Mouse (Mus musculus) CH12.LX (cell line): ENCODE results near the gene Galnt9. TPM values are rescaled to one million over a fixed set of nuclear protein-coding genes. Genes with fewer than 3 reads are reported as not detected.

Experiments
- DNase-seq: peaks from one replicate; pipeline ENCODE4 v3.0.0-alpha.2; 2013; ENCODE audit errors: extremely low read depth
- H3K27ac ChIP-seq: 2 replicates; pipeline ENCODE4 v1.5.1; 2012; ENCODE audit warnings: low read depth, mild to moderate bottlenecking, control low read depth, moderate library complexity; ENCODE audit not compliant: insufficient read depth
- H3K27me3 ChIP-seq: replicated peaks from 2 replicates; pipeline ENCODE3; 2012; ENCODE audit warnings: inconsistent platforms
- H3K36me3 ChIP-seq, 2 experiments: replicated peaks in 1 of 2; 2 replicates each; pipeline versions ENCODE3 to v1.6.1; 2012; ENCODE audit warnings: inconsistent platforms in 1 of 2, low read length in 1 of 2, mild to moderate bottlenecking in 1 of 2, mixed read lengths in 1 of 2, moderate library complexity in 1 of 2; ENCODE audit not compliant: control insufficient read depth in 1 of 2, insufficient read depth in 1 of 2
- H3K4me1 ChIP-seq, 2 experiments: 2 replicates each; pipeline ENCODE4 v1.6.1; 2012; ENCODE audit warnings: inconsistent platforms in 1 of 2, moderate library complexity in 1 of 2; ENCODE audit not compliant: insufficient read depth in 2 of 2, control insufficient read depth in 1 of 2
- H3K4me2 ChIP-seq: 2 replicates; pipeline ENCODE4 v1.6.1; 2012; ENCODE audit warnings: low read depth, mild to moderate bottlenecking, control low read depth; ENCODE audit not compliant: poor library complexity, insufficient read depth, severe bottlenecking
- H3K4me3 ChIP-seq, 3 experiments: fragments of 150-350 bp in 1 of 3; sonication (generic) in 1 of 3; replicated peaks in 1 of 3; 2 replicates each; pipeline versions ENCODE3 to v1.5.1; 2011 to 2012; ENCODE audit warnings: low read depth in 2 of 3, low read length in 2 of 3, mild to moderate bottlenecking in 2 of 3, moderate library complexity in 2 of 3, control low read depth in 1 of 3, improper control_type of control experiment in 1 of 3, inconsistent platforms in 1 of 3, mixed read lengths in 1 of 3; ENCODE audit not compliant: poor library complexity in 1 of 3
- H3K79me2 ChIP-seq: replicated peaks from 2 replicates; pipeline ENCODE4 v1.6.1; 2012; ENCODE audit warnings: mild to moderate bottlenecking, moderate library complexity; ENCODE audit not compliant: control insufficient read depth, poor library complexity, insufficient read depth, severe bottlenecking; ENCODE audit errors: extremely low read depth
- H3K9ac ChIP-seq: 2 replicates; pipeline ENCODE4 v1.6.1; 2012; ENCODE audit warnings: low read depth, mild to moderate bottlenecking, control low read depth, moderate library complexity; ENCODE audit not compliant: insufficient read depth
- H3K9me3 ChIP-seq: replicated peaks from 2 replicates; pipeline ENCODE3; 2012; ENCODE audit warnings: low read length, inconsistent platforms, mixed read lengths
- CHD1 ChIP-seq: IDR thresholded peaks from 2 replicates; pipeline ENCODE4 v1.6.1; 2012; ENCODE audit warnings: low read depth, low read length, improper control_type of control experiment, inconsistent platforms
- CHD2 ChIP-seq: IDR thresholded peaks from 2 replicates; pipeline ENCODE4 v1.6.1; 2011; ENCODE audit warnings: low read length, improper control_type of control experiment
- CTCF ChIP-seq, 2 experiments: IDR thresholded peaks in 1 of 2; conservative IDR thresholded peaks in 1 of 2; 2 replicates each; pipeline ENCODE4 v1.5.1; 2011 to 2012; ENCODE audit warnings: low read depth in 2 of 2, low read length in 2 of 2, improper control_type of control experiment in 1 of 2, inconsistent platforms in 1 of 2, mild to moderate bottlenecking in 1 of 2, moderate library complexity in 1 of 2
- E2F4 ChIP-seq: IDR thresholded peaks from 2 replicates; pipeline ENCODE4 v1.6.1; 2011; ENCODE audit warnings: low read depth, low read length, improper control_type of control experiment; ENCODE audit not compliant: insufficient replicate concordance
- ELF1 ChIP-seq: IDR thresholded peaks from 2 replicates; pipeline ENCODE4 v1.6.1; 2014; ENCODE audit warnings: low read depth, mild to moderate bottlenecking, inconsistent platforms, low read length, improper control_type of control experiment
- EP300 ChIP-seq: IDR thresholded peaks from 2 replicates; pipeline ENCODE4 v1.6.1; 2011; ENCODE audit warnings: low read length, improper control_type of control experiment
- ETS1 ChIP-seq: conservative IDR thresholded peaks from 2 replicates; pipeline ENCODE4 v1.6.1; 2012; ENCODE audit warnings: low read depth, mild to moderate bottlenecking, inconsistent platforms, low read length, improper control_type of control experiment, moderate library complexity
- HCFC1 ChIP-seq: IDR thresholded peaks from 2 replicates; pipeline ENCODE4 v1.6.1; 2012; ENCODE audit warnings: low read depth, mild to moderate bottlenecking, inconsistent platforms, low read length, improper control_type of control experiment
- JUND ChIP-seq: conservative IDR thresholded peaks from 2 replicates; pipeline ENCODE4 v1.6.1; 2011; ENCODE audit warnings: low read depth, low read length, improper control_type of control experiment
- KAT2A ChIP-seq: IDR thresholded peaks from 2 replicates; pipeline ENCODE4 v1.6.1; 2012; ENCODE audit warnings: low read length, improper control_type of control experiment, inconsistent platforms; ENCODE audit not compliant: insufficient replicate concordance
- MEF2A ChIP-seq: IDR thresholded peaks from 2 replicates; pipeline ENCODE4 v1.6.1; 2014; ENCODE audit warnings: low read depth, mild to moderate bottlenecking, inconsistent platforms, low read length, improper control_type of control experiment, borderline replicate concordance
- NELFE ChIP-seq: IDR thresholded peaks from 2 replicates; pipeline ENCODE4 v1.6.1; 2011; ENCODE audit warnings: low read depth, low read length, improper control_type of control experiment
- NRF1 ChIP-seq: IDR thresholded peaks from 2 replicates; pipeline ENCODE4 v1.6.1; 2014; ENCODE audit warnings: low read depth, mild to moderate bottlenecking, inconsistent platforms, low read length, improper control_type of control experiment, moderate library complexity
- POLR2A ChIP-seq: IDR thresholded peaks from 2 replicates; pipeline ENCODE4 v1.6.1; 2011; ENCODE audit warnings: low read depth, mild to moderate bottlenecking, improper control_type of control experiment, low read length
- RAD21 ChIP-seq: IDR thresholded peaks from 2 replicates; pipeline ENCODE4 v1.6.1; 2011; ENCODE audit warnings: low read depth, mild to moderate bottlenecking, low read length, improper control_type of control experiment, moderate library complexity
- TCF12 ChIP-seq: IDR thresholded peaks from 2 replicates; pipeline ENCODE4 v1.6.1; 2014; ENCODE audit warnings: low read depth, mild to moderate bottlenecking, inconsistent platforms, low read length, improper control_type of control experiment
- USF1 ChIP-seq: IDR thresholded peaks from 2 replicates; pipeline ENCODE4 v1.6.1; 2014; ENCODE audit warnings: low read depth, mild to moderate bottlenecking, inconsistent platforms, low read length, improper control_type of control experiment
- USF2 ChIP-seq: conservative IDR thresholded peaks from 2 replicates; pipeline ENCODE4 v1.6.1; 2011; ENCODE audit warnings: low read depth, low read length, improper control_type of control experiment
- ZMIZ1 ChIP-seq: IDR thresholded peaks from 2 replicates; pipeline ENCODE4 v1.6.1; 2012; ENCODE audit warnings: low read depth, mild to moderate bottlenecking, inconsistent platforms, low read length, improper control_type of control experiment
- dilution Hi-C: fragments of 300-500 bp; cut with MboI; formaldehyde crosslinking; loops from 2 replicates; pipeline ENCODE4 v1.14.3; 2020; ENCODE audit warnings: low sequenced_read_pairs; ENCODE audit not compliant: extremely low pct_unique_long_range_greater_than_20kb, extremely low pct_ligation_motif_present
- in situ Hi-C: fragments of 300-500 bp; cut with MboI; formaldehyde crosslinking; loops from 3 replicates; pipeline ENCODE4 v1.14.3; 2019; ENCODE audit warnings: low sequenced_read_pairs, low pct_ligation_motif_present, low pct_unique_long_range_greater_than_20kb, mixed read lengths
- polyA plus RNA-seq: library from polyadenylated mRNA; unstranded; fragments of >175 nt; gene quantifications from 2 replicates; pipeline ENCODE4 v1.2.1, GENCODE M21; 2012; ENCODE audit warnings: low read depth; ENCODE audit not compliant: insufficient read length
- total RNA-seq, 2 experiments: library from RNA; depleted of rRNA; stranded (reverse); fragments of 300-350 nt in 1 of 2; fragments of >200 nt in 1 of 2; gene quantifications; 2 replicates each; pipeline ENCODE4 v1.2.3; 2012 to 2014

The Galnt9 gene
- total and polyA plus RNA-seq, 3 experiments = not detected

DNA sequence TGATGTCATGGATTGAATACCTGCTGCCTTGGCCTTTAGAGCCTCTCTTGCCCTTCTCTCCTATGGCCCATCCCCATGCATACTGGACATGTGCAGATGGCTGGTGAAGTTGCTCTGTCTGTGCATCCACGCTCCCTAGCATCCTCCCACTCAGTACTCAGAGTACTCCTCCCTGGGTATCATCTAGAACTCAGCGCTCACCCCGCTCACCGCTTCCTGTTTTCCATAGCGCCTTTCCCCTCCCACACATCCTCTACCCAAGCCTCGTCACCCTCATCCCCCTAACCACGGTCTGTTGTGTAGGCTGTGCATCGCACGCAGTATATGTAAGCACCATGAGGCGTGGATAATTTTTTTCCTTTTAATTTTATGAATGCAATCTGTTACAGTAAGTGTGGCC, 51.2 kb downstream of the Galnt9 start:
- H3K27me3 ChIP-seq = peaks cover 66% of the 10 kb centered on the region
- no peaks in the 10 kb centered on the region for H3K9me3 ChIP-seq
- no peaks in the 10 kb centered on the region for H3K79me2 ChIP-seq
- H3K36me3 ChIP-seq = no peaks in the 10 kb centered on the region
- peaks cover 2 to 5% of the 10 kb centered on the region in 2 experiments; a peak in 2 of 4 replicates for H3K4me1 ChIP-seq
- no peak overlapping the region for H3K4me3 ChIP-seq
- H3K27ac ChIP-seq = no peak overlapping the region
- no peak overlapping the region for H3K4me2 ChIP-seq
- DNase-seq = no peak
- H3K9ac ChIP-seq = no peak overlapping the region
- in situ Hi-C loops = no loop called here
- dilution Hi-C loops = no loop called here
- TF ChIP-seq ETS1 (no peak), JUND (no peak), EP300 (no peak), TCF12 (no peak), USF2 (no peak), CHD2 (no peak), NRF1 (no peak), CTCF (conservative IDR thresholded peaks at IDR 0.05 in 1 of 2, IDR thresholded peaks at IDR 0.05 in 1 of 2; ENCODE audit: low read depth in 2 of 2, low read length in 2 of 2) (no peak), ZMIZ1 (no peak), KAT2A (no peak)

DNA sequence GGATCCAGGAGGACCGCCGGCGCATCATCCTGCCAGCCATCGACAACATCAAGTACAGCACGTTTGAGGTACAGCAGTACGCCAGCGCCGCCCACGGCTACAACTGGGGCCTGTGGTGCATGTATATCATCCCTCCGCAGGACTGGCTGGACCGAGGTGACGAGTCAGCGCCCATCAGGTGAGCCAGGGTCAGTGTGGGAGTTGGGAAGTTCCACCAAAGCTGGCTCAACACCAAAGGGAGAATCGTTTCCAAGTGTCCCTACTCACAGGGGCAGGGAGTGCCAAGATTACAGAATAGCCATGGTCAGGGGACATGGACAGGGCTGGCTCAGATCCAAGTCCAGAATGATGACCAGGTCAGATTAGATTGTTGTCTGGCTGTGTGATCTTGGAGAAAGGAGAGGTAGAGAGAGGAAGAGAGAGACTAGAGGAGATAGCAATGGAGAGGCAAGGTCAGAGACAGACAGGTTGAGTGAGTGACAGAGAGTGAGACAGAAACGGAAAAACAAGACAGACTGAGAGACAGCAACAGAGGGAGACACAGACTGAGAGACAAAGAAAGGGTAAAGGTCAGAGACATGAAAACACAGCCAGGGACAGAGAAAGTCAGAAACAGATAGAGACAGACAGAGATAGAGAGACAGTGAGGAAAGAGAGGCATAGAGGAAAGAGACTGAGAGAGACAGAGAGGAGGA, 52.1 kb downstream of the Galnt9 start:
- no peak overlapping the region for H3K4me3 ChIP-seq
- no peak for TF ChIP-seq CHD2
- no peak for TF ChIP-seq E2F4
- TF ChIP-seq POLR2A = no peak
- TF ChIP-seq CHD1 = no peak
- TF ChIP-seq KAT2A = no peak
- no peak for TF ChIP-seq RAD21
- no peak for TF ChIP-seq USF1
- TF ChIP-seq ELF1 = no peak
- no peak for TF ChIP-seq NRF1
- TF ChIP-seq EP300 = no peak
- TF ChIP-seq TCF12 = no peak
- no peak for TF ChIP-seq NELFE
- TF ChIP-seq HCFC1 = no peak
- TF ChIP-seq MEF2A = no peak
- no peak overlapping the region for H3K9ac ChIP-seq
- H3K9me3 ChIP-seq = no peaks in the 10 kb centered on the region
- in situ Hi-C loops (no loop called here), dilution Hi-C loops (no loop called here)
- no peak for DNase-seq
- H3K4me2 ChIP-seq = no peak overlapping the region
- H3K79me2 ChIP-seq = no peaks in the 10 kb centered on the region
- H3K27ac ChIP-seq = no peak overlapping the region
- H3K4me1 ChIP-seq = peaks cover 2 to 5% of the 10 kb centered on the region in 2 experiments; a peak in 2 of 4 replicates
- H3K36me3 ChIP-seq = no peaks in the 10 kb centered on the region
- H3K27me3 ChIP-seq = peaks cover 69% of the 10 kb centered on the region
